Mouse (Mus musculus): ENCODE results near the gene Adam33.

GRCm38 (mm10) chr2:131058672-131059071 is 4.9 kb downstream of the Adam33 start:
- TF ChIP-seq POLR2A (IDR thresholded peaks at IDR 0.05; ENCODE audit: extremely low read depth, insufficient read depth, low read length) = no peak
- no peak for TF ChIP-seq CTCF (IDR thresholded peaks at IDR 0.05; ENCODE audit: low read depth, low read length)
